Mouse (Mus musculus): ENCODE measurements around the gene Foxn3.

Foxn3 gene

DNA sequence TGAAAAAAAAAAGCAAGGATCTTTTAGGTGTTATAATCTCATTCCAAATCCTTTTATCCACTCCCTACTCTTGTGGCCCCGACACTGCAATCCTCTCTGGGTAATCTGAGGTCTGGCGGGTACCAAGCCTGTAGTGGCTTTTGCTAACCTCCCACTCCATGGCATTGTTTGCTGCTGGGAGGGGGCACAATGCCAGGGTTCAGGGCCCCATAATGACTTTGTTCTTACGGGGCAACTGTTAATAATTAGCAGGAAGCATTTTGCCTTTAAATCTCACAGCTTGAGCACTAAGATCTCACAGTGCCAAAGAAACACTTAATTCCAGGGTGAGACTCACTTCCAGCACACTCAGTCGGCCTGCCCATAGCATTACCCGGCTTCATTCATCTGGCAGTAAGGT lies 244.2 kb downstream of the Foxn3 start:
- DNase-seq = peak; percentile 30

DNA sequence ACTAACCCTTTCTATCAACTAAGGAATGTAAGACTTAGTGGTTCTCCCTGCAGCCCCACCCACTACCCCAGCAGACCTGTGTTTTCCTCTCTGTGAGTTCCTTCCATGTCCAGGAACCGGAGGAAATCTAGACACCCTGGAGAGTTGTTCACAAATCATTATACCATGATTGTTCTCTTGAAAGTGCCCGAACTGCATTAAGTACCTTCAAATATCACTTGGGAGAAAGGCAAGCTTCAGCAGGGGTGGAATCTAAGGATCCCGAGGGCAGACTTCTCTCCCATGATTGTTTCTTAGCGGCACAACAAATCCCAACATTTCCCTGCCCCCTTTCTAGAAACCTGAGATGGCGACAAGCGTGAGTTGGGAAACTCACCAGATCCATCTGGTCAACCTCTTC lies 247.5 kb downstream of the Foxn3 start:
- no peak for DNase-seq

DNA sequence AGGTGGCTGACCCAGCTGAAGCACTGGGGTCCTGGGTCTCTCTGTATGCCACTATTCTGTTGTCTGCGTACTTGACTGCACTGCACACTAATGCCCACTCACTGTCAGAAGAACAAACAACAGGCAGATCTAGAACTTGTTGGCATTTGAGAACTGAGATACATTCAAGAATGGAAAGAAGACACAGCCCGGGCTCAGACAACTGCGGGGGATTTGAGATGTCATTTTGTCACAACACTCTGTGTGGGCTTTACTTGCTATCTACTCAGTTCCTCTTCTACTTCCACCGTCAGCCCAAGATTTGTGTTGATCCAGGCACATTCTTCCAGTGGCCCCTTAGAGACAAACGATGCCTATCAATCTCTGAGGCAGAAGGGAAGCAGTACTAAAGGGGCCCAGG lies 248.6 kb downstream of the Foxn3 start:
- no peak for DNase-seq

DNA sequence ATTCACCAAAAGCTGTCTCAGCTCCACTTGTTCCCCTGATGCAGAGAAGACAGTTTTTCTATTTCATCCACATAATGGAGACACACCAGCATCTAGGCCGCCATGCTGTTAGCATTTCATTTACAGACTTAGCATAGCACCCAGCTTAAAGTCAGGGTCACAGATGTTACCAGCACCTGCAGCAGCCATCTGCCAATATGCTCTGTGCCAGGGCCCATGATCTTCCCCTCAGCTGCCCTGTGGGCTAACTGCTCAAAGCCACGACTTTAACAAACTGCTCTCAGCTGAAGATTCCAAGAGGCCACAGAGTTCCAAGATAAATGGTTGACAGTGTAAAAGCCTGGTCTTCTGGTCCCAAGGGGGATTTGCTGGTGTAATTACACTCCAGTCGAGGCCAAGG lies 252.1 kb downstream of the Foxn3 start:
- no peak for DNase-seq

DNA sequence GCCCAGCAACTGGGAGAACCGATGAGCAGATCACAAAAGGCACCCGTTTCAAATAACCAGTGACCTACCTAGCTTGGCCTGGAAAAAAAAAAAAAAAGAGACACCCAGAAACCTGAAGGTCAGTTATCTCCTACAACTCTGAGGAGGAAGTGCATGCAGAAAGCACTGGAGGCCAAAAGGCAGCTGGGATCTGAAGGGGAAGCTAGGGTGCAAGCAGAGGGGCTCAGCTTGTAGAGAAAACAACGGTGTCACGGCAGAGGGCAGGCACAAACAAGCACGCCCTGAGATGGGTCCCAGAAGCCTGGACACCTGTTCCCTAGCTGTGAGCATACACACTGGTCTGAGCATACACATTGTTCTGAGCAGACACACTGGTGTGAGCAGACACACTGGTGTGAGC lies 253.4 kb downstream of the Foxn3 start:
- DNase-seq = no peak

DNA sequence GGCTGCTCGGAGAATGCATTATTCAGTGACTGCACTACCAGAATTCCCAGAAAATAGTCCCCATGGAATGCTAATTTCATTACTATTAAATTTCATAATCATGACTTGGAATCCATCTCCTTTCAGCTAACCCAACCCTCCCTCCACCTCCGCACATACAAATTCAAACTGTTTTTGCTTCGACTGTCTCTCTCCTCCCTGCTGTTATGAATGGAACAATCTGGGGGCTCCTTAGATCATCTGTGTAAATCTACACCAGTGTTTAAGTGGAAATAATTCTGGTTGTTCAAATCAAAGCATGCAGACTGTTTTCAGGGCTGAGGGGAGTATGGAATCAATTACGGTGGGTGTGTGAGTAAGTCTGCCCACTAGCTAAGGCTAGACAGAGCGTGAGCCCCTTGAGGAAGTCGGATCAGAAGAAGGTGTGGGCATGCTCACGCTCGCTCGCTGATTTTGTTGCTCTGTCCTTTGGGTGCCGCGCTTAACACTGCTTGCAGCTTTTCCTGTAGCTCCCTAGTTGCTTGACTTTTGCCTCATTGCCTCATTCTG lies 254.8 kb downstream of the Foxn3 start:
- DNase-seq = no peak

DNA sequence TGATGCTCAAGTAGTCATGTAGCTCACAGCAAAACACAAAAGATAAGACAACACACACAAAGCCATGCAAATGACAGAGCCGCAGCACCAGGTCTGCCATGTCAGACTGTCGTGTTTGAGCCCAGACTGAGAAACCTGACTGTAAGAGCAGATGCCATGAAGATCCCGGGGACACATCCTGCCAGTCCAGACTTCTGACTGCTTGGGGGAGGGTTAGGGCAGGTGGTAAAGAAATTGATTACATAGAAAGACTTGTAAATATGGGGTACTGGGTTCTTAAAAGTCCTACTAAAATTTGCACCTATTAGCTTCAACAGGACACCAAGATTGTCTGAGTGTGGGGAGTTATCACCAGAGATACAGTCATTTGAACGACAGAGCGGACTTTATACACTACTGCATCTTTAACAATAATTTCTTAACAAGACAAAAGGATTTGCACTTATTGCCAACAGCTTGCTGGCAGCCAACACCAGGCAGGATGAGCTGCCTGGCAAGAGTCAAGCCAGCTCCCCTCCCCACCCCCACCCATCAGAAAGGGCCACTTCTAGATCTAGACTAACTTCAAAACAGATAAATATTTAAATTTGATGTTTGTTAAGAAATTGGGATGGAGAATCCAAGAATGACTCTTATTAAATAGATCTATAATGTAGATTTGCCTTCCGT lies 256.7 kb downstream of the Foxn3 start:
- DNase-seq = no peak

DNA sequence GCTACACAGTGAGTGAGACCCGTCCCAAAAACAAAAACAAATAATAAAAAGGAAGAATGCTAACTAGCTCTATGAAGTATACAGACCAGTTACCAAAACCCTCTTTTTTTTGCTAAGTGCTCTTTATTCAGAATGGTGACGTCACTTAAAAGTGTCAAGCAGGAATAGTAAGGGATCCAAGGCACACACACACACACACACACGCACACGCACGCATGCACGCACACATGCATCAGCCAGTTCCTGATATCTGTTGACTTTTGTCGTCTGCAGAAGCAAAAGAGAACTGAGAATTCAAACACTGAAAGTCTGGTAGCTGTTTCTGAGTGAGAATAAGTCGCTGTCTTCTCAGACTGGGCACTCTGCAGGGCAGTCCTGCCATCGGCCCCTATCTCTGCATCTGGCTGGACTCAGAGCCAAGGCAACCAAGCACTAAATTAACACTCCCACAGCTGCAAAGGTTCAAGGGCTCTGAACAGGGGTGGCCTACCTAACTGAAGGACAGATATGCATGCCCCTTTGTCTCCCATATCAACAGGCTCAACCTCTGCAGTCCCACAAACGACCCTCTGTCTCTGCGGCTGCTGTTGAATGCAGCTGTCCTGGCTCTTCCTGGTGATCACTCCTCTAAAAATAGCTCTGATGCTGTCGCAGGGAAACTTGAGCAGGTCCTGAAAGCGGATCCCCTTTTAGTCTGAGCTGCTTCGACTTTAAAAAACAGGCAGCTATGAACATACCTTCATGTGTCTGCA lies 257.4 kb downstream of the Foxn3 start:
- no peak for DNase-seq

DNA sequence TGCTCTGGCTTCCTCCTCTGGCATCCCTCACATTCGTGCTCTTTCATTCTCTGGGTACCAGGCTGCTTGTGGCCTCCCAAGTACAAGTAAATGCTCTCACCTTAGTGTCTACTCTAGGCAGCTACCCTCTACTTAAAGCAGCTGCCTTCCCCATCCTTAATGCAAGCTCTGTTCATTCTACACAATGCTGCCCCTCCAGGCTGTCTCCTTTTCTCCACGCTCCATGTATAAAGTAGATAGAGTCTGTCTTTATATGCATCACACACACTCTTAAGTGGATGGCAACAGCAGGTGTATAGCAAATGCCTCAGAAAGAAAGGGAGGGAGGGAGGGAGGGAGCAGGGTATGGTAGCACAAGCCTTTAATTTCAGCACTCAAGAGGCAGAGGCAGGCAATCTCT lies 258.1 kb downstream of the Foxn3 start:
- no peak for DNase-seq

DNA sequence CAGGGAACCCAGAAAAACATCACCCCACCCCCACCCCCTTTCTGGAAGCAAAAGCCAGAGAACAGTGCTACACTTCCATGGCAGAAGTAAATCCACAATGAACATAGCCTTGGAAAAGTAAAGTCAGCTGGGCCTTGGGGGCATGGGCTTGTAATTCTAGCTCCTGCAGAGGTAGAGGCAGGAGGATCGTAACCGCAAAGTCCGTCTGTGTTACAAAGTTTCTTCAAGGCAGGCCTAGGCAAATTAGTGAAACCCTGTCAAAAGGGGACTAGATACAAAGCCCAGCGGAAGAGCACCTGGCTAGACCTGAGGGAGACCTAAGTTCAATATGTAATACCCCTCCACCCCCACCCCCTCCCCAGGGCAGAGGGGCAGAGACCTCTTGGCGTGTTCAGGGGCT lies 259.3 kb downstream of the Foxn3 start:
- DNase-seq = no peak

DNA sequence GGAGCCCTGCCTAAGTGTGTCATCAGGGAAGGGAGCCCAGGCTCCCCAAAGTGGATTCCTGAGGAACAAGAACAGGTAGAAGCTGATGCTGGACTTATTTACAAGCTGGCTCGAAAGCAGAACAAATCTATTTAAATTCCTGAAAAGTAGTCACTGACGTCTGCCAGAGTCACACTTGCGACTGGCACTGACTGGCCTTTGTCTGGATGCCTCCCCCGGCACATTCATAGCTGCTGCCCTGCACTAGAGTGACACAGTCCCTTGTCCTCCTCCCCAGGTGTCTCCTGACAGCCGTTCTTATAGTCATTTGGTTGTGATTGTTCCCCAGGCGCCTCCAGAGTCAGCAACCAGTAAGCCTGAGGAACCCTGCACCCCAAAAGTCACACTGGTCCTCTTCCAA lies 259.8 kb downstream of the Foxn3 start:
- no peak for DNase-seq

DNA sequence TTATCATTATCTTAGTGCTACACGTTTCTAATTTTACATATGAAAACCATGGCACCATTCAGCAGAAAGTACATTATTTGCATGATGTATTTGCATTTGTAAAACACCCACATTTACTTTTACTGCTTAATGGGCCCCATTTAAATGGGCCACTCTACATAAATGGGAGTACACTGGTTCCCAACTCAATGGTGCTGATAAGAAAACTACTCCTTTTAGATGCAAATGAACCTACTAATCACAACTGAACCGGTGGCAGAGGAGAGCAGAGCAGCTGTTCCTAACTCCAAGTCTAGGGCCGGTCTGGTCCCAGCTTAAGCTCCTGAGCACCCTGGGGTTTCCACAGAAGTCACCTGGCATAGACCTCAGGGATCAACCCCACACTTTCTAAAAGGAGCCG lies 263.5 kb downstream of the Foxn3 start:
- no peak for DNase-seq

DNA sequence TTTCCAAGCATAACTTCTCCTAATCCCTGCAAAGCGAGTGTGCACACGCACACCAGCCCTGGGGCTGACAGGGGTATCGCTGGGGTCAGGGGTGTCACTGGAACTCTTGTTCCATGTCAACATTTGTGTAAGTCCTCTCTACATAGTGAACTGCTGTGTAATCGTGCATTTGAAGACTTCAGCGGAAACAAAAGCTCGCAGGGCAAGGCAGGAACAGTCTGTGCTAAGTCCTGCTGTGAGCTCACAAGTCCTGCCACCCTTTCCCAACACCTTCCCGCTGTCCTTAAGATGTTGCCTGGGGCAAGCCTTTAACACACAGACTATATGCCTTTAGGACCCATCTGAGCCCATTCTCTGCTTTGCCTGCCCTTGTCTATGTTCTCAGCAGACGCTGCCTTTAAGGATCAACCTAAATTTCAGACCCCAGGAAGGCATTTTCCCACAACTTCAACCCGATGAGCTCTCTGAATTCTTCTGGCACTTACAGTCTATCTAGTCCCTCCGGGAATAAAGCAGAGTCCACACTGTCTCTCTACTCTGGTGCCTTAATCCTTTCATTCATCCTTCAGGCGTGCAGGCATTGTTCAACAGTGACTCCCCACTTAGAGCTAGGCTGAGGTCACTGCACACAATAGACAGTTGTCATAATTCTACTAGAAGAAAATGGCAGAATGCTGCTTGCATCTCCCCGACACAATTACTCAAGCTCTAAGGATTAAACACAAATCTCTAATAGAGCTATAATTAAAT lies 264.4 kb downstream of the Foxn3 start:
- no peak for DNase-seq

DNA sequence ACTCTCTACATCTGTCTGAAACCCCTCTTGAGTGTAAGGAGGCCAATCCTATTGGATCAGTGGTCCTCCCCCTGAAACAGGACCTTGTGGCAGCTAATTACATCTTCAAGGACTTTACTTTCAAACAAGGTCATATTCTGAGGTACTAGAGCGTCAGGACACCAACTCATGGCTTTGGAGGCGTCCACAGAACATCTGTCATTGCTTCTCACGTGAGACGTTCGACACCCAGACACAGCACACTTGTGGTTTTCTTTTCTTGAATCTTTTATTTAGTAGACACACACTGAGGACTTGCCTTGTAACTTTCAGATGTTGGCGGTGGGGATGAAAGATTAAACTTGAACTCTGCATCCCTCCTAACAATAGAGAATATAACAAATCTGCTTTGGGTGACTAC lies 265.1 kb downstream of the Foxn3 start:
- DNase-seq = no peak

DNA sequence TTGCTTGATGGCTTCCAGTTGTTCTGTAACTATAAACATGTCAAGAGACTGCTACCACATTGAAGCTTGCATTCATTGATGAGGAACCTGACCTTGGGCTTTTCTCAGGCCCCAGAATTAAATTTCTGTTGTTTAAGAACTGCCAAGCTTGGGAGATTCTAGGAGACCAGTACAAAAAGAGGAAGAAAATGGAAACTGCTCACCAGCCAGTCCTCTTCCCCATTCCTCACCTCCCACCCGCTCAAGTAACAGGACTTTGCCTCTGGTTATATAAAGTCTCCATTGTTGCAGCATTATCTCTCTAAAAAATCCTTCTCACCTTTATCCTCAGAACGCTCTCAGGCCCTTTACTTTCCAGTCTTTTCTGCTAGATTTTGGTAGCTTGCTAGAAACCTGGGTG lies 265.6 kb downstream of the Foxn3 start:
- DNase-seq = no peak

DNA sequence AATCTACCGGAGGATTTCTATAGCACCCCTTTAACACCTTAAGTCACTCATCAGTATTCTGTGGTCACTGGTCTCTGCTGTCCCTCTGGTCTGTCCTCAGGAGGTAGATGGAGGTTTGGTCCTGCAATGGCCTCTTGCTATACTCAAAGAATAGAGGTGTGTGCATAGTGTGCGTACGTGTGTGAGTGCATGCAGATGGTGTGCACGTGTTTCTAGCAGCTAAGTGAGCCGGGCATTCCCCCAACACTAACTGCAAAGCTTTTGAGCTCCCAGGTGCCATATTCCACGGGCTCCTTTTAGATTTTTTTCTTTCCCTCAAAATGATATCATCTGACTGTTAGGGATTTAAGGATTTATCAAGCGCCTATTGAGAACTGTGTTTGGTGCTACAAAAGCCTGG lies 269.9 kb downstream of the Foxn3 start:
- no peak for DNase-seq

DNA sequence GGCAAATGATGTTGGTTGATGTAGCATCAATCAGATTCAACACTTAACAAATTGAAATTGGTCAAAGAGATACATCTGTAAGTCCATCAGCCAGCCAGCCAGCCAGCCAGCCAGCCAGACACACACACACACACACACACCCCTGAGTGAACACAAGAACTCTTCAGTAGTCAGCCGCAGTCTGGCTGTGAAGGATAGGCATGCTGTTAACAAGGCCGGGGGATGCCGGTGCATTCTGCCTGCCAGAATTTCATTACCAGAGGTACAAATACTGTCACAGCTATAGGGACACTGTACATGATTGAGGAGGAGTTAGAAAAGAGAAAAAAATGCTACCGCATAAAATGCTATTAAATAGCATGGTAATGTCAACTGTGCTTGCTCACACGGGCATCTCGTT lies 271.2 kb downstream of the Foxn3 start:
- no peak for DNase-seq

DNA sequence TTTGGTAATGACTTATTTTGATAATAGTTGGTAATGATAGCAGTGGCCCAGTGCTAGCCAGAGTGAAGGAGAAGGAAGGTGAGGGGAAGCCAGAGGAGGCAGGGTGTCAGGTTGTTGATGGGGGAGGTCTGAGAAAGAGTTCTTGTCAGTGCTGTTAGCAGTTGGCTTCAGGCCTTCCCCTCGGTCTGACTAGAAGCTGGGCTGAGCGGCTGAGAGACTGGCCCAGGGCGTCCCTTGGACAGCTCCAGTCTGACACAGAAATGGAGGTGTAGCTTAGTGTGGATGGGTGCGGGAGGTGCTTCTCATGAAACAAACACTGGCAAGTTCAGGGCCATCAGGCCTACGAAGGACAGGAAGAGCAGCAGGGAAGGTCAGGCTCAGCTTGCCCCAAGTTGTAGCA lies 276.3 kb downstream of the Foxn3 start:
- no peak for DNase-seq

DNA sequence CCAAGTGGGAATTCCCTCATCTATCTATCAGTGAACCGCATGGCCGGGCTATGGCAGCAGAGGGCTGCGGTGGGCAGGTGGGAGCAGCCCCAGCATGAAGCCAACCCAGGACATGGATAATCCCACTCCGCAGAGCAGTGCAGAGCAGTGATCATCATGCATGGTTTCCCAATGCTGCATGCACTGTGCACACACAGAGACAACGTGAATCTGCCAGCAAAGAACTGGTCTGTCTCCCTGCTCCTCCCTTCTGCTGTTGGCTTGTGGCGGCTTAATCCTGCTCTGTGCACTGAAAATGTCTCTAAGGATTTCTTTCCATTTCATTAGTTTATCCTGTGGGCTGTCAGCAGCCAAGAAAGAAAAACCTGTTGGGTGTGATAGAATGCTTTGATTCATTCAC lies 276.7 kb downstream of the Foxn3 start:
- no peak for DNase-seq

DNA sequence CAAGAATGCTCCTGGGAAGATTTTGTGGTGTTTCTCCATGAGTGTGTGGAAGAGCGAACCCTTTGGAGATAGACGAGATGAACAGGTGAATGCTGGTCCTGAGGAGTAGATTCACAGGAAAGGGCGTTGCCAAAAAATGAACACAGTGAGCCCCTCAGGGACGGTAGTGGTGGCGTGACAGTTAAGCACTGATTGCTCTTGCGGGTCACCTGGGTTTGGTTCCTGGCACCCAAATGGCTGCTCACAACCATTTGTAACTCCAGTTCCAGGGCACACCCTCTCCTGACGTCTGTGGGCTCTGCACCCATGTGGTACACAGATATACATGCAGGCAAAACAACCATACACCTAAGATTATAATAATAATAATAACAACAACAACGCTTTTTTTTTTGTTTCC lies 277.7 kb downstream of the Foxn3 start:
- DNase-seq = no peak

DNA sequence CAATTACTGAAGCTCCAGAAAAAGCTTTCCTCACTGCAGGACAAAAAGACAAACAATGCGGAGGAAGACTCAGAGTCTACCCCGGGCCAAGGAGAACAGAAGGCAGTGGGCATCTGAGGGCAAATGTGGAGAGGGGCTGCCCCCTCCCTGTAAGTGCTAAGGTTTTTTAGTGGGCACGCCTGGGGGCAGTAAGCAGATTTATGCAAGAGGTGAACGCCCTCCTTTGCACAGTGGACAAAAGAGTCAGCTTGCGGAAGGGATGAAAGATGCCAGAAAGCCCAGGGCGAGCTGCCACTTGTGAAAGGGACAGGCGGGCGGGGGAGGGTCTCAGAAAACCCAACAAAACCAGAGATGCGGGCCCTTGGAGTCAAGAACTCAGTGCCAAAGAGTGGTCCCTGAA lies 278.2 kb downstream of the Foxn3 start:
- DNase-seq = no peak

DNA sequence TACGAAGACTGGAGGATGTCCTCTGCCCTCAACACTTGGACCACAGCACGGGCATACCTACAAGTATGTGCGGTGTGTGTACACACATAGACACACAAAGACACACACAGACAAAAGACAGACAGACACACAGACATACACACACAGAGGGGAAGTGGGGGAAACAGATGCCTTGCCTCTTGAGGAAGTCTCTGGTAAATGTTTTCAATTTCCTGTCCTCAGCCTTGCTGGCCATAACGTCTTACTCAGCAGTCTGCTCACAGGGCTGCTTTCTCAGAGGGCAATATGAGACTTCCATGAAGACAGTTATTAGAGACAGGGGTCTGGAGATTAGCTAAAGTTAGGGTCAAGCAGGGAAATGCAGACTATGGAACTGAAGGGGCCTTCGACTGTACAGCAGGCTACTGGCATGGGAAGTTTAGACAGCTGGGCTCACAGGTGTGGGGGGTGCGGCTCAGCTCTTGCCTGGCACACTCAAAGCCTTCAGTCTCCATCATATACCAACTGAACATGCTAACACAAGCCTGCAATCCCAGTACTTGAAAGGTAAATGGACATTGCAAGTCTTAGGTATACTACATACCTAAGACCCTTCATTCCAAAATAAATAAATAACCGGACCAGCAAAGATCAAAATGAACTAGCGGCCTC lies 278.8 kb downstream of the Foxn3 start:
- no peak for DNase-seq

DNA sequence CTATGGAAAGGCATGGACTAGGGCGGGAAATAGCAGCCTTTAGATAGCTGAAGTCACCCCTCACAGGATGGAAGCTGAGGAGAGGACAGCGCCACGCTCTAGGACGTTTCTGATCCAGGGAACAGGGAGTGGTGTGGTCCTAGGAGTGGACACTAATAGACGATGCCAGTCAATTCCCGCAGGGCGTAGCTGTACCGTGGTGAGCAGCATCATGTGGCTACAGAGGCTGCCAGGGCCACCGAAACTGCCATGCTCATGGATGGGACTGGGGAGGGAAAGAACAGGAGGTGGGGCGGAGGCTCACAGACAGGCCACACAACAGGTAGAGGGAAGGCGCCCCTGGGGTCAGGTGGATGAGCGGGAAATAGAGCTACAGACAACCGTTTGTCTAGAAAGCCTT lies 282.6 kb downstream of the Foxn3 start:
- DNase-seq = no peak
